Mouse (Mus musculus) midbrain, embryonic 13.5 days (tissue): ENCODE results near the gene Cnpy1. TPM values are rescaled to one million over a fixed set of nuclear protein-coding genes. Genes with fewer than 3 reads are reported as not detected.

Experiments used
- ATAC-seq: fragments of 200-750 bp; cut with Nextera tagmentation; 2 replicates; pipeline ENCODE4 v1.8.0; 2017; ENCODE audit warnings: mild to moderate bottlenecking, moderate TSS enrichment, moderate library complexity
- H3K27ac ChIP-seq: fragments of 300-500 bp; sonication (generic); 2 replicates; pipeline ENCODE4 v1.5.1; 2015; ENCODE audit warnings: inconsistent platforms, mild to moderate bottlenecking, moderate library complexity
- H3K27me3 ChIP-seq: fragments of 300-500 bp; sonication (generic); 2 replicates; pipeline ENCODE4 v1.6.1; 2015; ENCODE audit warnings: mild to moderate bottlenecking, inconsistent platforms
- H3K36me3 ChIP-seq: fragments of 300-500 bp; sonication (generic); 2 replicates; pipeline ENCODE4 v1.6.1; 2015; ENCODE audit warnings: mild to moderate bottlenecking, inconsistent platforms
- H3K4me1 ChIP-seq: fragments of 300-500 bp; sonication (generic); replicated peaks from 2 replicates; pipeline ENCODE4 v1.6.1; 2015; ENCODE audit warnings: inconsistent platforms
- H3K4me2 ChIP-seq: fragments of 300-500 bp; sonication (generic); replicated peaks from 2 replicates; pipeline ENCODE4 v1.6.1; 2015; ENCODE audit warnings: moderate library complexity, mild to moderate bottlenecking, inconsistent platforms
- H3K4me3 ChIP-seq: fragments of 300-500 bp; sonication (generic); replicated peaks from 2 replicates; pipeline ENCODE4 v1.5.1; 2015; ENCODE audit warnings: mild to moderate bottlenecking, inconsistent platforms
- H3K9ac ChIP-seq: fragments of 300-500 bp; sonication (generic); replicated peaks from 2 replicates; pipeline ENCODE4 v1.6.1; 2015; ENCODE audit warnings: mild to moderate bottlenecking, inconsistent platforms
- H3K9me3 ChIP-seq: fragments of 300-500 bp; sonication (generic); 2 replicates; pipeline ENCODE4 v1.6.1; 2016; ENCODE audit warnings: mild to moderate bottlenecking, inconsistent platforms
- WGBS: fragments of 180-500 bp; shearing (Covaris S2); methylation state at CpG from one replicate; pipeline ENCODE4 v1.1.7; 2015; 5-methylcytosine and 5-hydroxymethylcytosine counted together
- polyA plus RNA-seq: library from polyadenylated mRNA; unstranded; fragments of >200 nt; fragmentation: Nextera tagmentation; extraction: Ambion mirVana; gene quantifications from 2 replicates; pipeline ENCODE4 v1.2.1, GENCODE M21; 2015

Gene Cnpy1
- polyA plus RNA-seq, 1 experiment from 2014 or later = 85.5 TPM

GRCm38 (mm10) chr5:28176585-28176984, 69.0 kb downstream of the Cnpy1 start:
- peak; percentile 40 for ATAC-seq
- H3K9me3 ChIP-seq = no peaks in the 10 kb centered on the region
- peak overlapping the region; percentile 90 for H3K27ac ChIP-seq
- no peaks in the 10 kb centered on the region for H3K36me3 ChIP-seq
- no peak overlapping the region for H3K4me2 ChIP-seq
- no peak overlapping the region for H3K4me3 ChIP-seq
- H3K27me3 ChIP-seq = peaks cover 94% of the 10 kb centered on the region
- 4% methylated on average over 2 of the region's 2 CpGs for WGBS
- H3K9ac ChIP-seq = no peak overlapping the region
- H3K4me1 ChIP-seq = peaks cover 72% of the 10 kb centered on the region

GRCm38 (mm10) chr5:28176023-28176422, 69.6 kb downstream of the Cnpy1 start:
- H3K36me3 ChIP-seq = no peaks in the 10 kb centered on the region
- H3K27me3 ChIP-seq = peaks cover 92% of the 10 kb centered on the region
- ATAC-seq = no peak
- peak overlapping the region; percentile 90 for H3K27ac ChIP-seq
- WGBS = 1% methylated on average over 4 of the region's 4 CpGs
- H3K9me3 ChIP-seq = no peaks in the 10 kb centered on the region
- H3K4me1 ChIP-seq = peaks cover 73% of the 10 kb centered on the region
- peak overlapping the region; percentile 63; the same call in 1 of the 2 replicates for H3K9ac ChIP-seq
- peak overlapping the region; percentile 64 for H3K4me2 ChIP-seq
- 0 out of 2 replicates have a peak overlapping the region, but pooled peaks have one; percentile 5 for H3K4me3 ChIP-seq

- H3K4me3 ChIP-seq = peak overlapping the region; percentile 30
- H3K9me3 ChIP-seq = no peaks in the 10 kb centered on the region
- peak; percentile 22 for ATAC-seq
- H3K9ac ChIP-seq = peak overlapping the region; percentile 63
- peak overlapping the region; percentile 64 for H3K4me2 ChIP-seq
- peaks cover 92% of the 10 kb centered on the region for H3K27me3 ChIP-seq
- WGBS = 3% methylated on average over 10 of the region's 10 CpGs
- H3K36me3 ChIP-seq = no peaks in the 10 kb centered on the region
- peak overlapping the region; percentile 90 for H3K27ac ChIP-seq
- peaks cover 73% of the 10 kb centered on the region for H3K4me1 ChIP-seq
These were observed 70.1 kb downstream of the Cnpy1 start for GRCm38 (mm10) chr5:28175570-28175919.

GRCm38 (mm10) chr5:28174876-28175569, 70.6 kb downstream of the Cnpy1 start:
- H3K4me2 ChIP-seq = peak overlapping the region; percentile 64
- peaks cover 89% of the 10 kb centered on the region for H3K27me3 ChIP-seq
- no peaks in the 10 kb centered on the region for H3K9me3 ChIP-seq
- peak overlapping the region; percentile 30 for H3K4me3 ChIP-seq
- H3K9ac ChIP-seq = peak overlapping the region; percentile 63
- H3K36me3 ChIP-seq = 0 out of 2 replicates have a peak, but pooled peaks cover 2% of the 10 kb centered on the region
- peaks cover 71% of the 10 kb centered on the region for H3K4me1 ChIP-seq
- WGBS = 1% methylated on average over 24 of the region's 24 CpGs
- H3K27ac ChIP-seq = peak overlapping the region; percentile 90
- ATAC-seq = peak; percentile 41

GRCm38 (mm10) chr5:28174086-28174485, 71.5 kb downstream of the Cnpy1 start:
- no peaks in the 10 kb centered on the region for H3K9me3 ChIP-seq
- peak overlapping the region; percentile 90 for H3K27ac ChIP-seq
- H3K36me3 ChIP-seq = 0 out of 2 replicates have a peak, but pooled peaks cover 4% of the 10 kb centered on the region
- H3K4me2 ChIP-seq = peak overlapping the region; percentile 64
- no peak for ATAC-seq
- H3K4me1 ChIP-seq = peaks cover 70% of the 10 kb centered on the region
- peak overlapping the region; percentile 55 for H3K9ac ChIP-seq
- WGBS = 5% methylated on average over 9 of the region's 9 CpGs
- H3K4me3 ChIP-seq = peak overlapping the region; percentile 30
- peaks cover 89% of the 10 kb centered on the region for H3K27me3 ChIP-seq

GRCm38 (mm10) chr5:28173674-28174073, 71.9 kb downstream of the Cnpy1 start:
- Histone ChIP-seq H3K36me3 (0 out of 2 replicates have a peak, but pooled peaks cover 4% of the 10 kb centered on the region), H3K4me1 (peaks cover 68% of the 10 kb centered on the region), H3K9ac (peak overlapping the region; percentile 55), H3K4me3 (peak overlapping the region; percentile 30), H3K27me3 (peaks cover 89% of the 10 kb centered on the region), H3K9me3 (no peaks in the 10 kb centered on the region), H3K27ac (peak overlapping the region; percentile 90), H3K4me2 (peak overlapping the region; percentile 64)
- ATAC-seq = 0 out of 2 replicates have a peak, but pooled peaks have one; percentile 15
- WGBS = 4% methylated on average over 1 of the region's 1 CpGs

- Histone ChIP-seq H3K36me3 (0 out of 2 replicates have a peak, but pooled peaks cover 4% of the 10 kb centered on the region), H3K9me3 (no peaks in the 10 kb centered on the region), H3K4me2 (peak overlapping the region; percentile 64), H3K4me3 (peak overlapping the region; percentile 30), H3K9ac (peak overlapping the region; percentile 55), H3K4me1 (peaks cover 65% of the 10 kb centered on the region), H3K27ac (peak overlapping the region; percentile 90), H3K27me3 (peaks cover 83% of the 10 kb centered on the region)
- 12% methylated on average over 4 of the region's 4 CpGs for WGBS
- ATAC-seq = no peak
These were observed 72.5 kb downstream of the Cnpy1 start for GRCm38 (mm10) chr5:28172921-28173670.

- 14% methylated on average over 8 of the region's 8 CpGs for WGBS
- H3K4me3 ChIP-seq = peak overlapping the region; percentile 30
These were observed 73.2 kb downstream of the Cnpy1 start for GRCm38 (mm10) chr5:28172261-28172920.

GRCm38 (mm10) chr5:28171667-28172066, 73.9 kb downstream of the Cnpy1 start:
- H3K4me1 ChIP-seq = peaks cover 65% of the 10 kb centered on the region
- ATAC-seq = no peak
- H3K4me3 ChIP-seq = peak overlapping the region; percentile 30
- peak overlapping the region; percentile 53 for H3K9ac ChIP-seq
- H3K27ac ChIP-seq = no peak overlapping the region
- peak overlapping the region; percentile 64 for H3K4me2 ChIP-seq
- WGBS = 18% methylated on average over 5 of the region's 5 CpGs
- H3K36me3 ChIP-seq = 0 out of 2 replicates have a peak, but pooled peaks cover 4% of the 10 kb centered on the region
- H3K9me3 ChIP-seq = no peaks in the 10 kb centered on the region
- H3K27me3 ChIP-seq = peaks cover 74% of the 10 kb centered on the region

More at GRCm38 (mm10) chr5:28172261-28172920, 73.2 kb downstream of the Cnpy1 start:
- Histone ChIP-seq H3K4me2 (peak overlapping the region; percentile 64), H3K9me3 (no peaks in the 10 kb centered on the region), H3K27ac (peak overlapping the region; percentile 90; the same call in 1 of the 2 replicates), H3K27me3 (peaks cover 77% of the 10 kb centered on the region), H3K4me1 (peaks cover 64% of the 10 kb centered on the region), H3K36me3 (0 out of 2 replicates have a peak, but pooled peaks cover 4% of the 10 kb centered on the region), H3K9ac (peak overlapping the region; percentile 55; the same call in 1 of the 2 replicates)
- no peak for ATAC-seq

GRCm38 (mm10) chr5:28170892-28171291, 74.7 kb downstream of the Cnpy1 start:
- WGBS = 3% methylated on average over 16 of the region's 19 CpGs
- Histone ChIP-seq H3K9me3 (no peaks in the 10 kb centered on the region), H3K4me1 (peaks cover 65% of the 10 kb centered on the region), H3K4me2 (peak overlapping the region; percentile 64), H3K27ac (peak overlapping the region; percentile 73), H3K27me3 (peaks cover 74% of the 10 kb centered on the region), H3K9ac (peak overlapping the region; percentile 81), H3K36me3 (0 out of 2 replicates have a peak, but pooled peaks cover 4% of the 10 kb centered on the region), H3K4me3 (peak overlapping the region; percentile 47)
- no peak for ATAC-seq

GRCm38 (mm10) chr5:28170081-28170480, 75.5 kb downstream of the Cnpy1 start:
- H3K4me2 ChIP-seq = peak overlapping the region; percentile 70
- peak overlapping the region; percentile 95 for H3K9ac ChIP-seq
- WGBS = 4% methylated on average over 17 of the region's 17 CpGs
- peak overlapping the region; percentile 77 for H3K4me3 ChIP-seq
- no peaks in the 10 kb centered on the region for H3K9me3 ChIP-seq
- 0 out of 2 replicates have a peak, but pooled peaks cover 4% of the 10 kb centered on the region for H3K36me3 ChIP-seq
- H3K27me3 ChIP-seq = peaks cover 73% of the 10 kb centered on the region
- peaks cover 62% of the 10 kb centered on the region for H3K4me1 ChIP-seq
- H3K27ac ChIP-seq = peak overlapping the region; percentile 95
- no peak for ATAC-seq
